Mouse (Mus musculus): Measurements from ENCODE around the gene Cabp7. TPM values are rescaled to one million over a fixed set of nuclear protein-coding genes. Genes with fewer than 3 reads are reported as not detected.
"Not testable (repeated sequence)": the region's sequence is repeated elsewhere in the genome, so short reads cannot be mapped to it uniquely, and the experiment has no call there.

Cabp7 gene
- polyA plus RNA-seq, 1 experiment from 2014 or later, result 0.07 TPM

GRCm38 (mm10) chr11:4720393-4720792 lies 26.2 kb downstream of the Cabp7 start:
- Histone ChIP-seq H3K9ac (ENCODE audit: low read depth, low read length) (no peak overlapping the region), H3K4me1 (ENCODE audit: control insufficient read depth, insufficient read depth, low read length) (peaks cover 14% of the 10 kb centered on the region; the same call in 1 of the 2 replicates), H3K27ac (ENCODE audit: low read length) (no peak overlapping the region), H3K27me3 (replicated peaks; ENCODE audit: control insufficient read depth, insufficient read depth, low read length) (no peaks in the 10 kb centered on the region), H3K36me3 (ENCODE audit: control insufficient read depth, insufficient read depth, low read length) (0 out of 2 replicates have a peak, but pooled peaks cover 4% of the 10 kb centered on the region), H3K9me3 (ENCODE audit: control insufficient read depth, low read length) (no peaks in the 10 kb centered on the region), H3K4me3 (ENCODE audit: low read length) (no peak overlapping the region), H3K4me2 (ENCODE audit: low read depth, low read length) (no peak overlapping the region)
- ATAC-seq, result no peak
- 69% methylated on average over 11 of the region's 11 CpGs for WGBS

DNA sequence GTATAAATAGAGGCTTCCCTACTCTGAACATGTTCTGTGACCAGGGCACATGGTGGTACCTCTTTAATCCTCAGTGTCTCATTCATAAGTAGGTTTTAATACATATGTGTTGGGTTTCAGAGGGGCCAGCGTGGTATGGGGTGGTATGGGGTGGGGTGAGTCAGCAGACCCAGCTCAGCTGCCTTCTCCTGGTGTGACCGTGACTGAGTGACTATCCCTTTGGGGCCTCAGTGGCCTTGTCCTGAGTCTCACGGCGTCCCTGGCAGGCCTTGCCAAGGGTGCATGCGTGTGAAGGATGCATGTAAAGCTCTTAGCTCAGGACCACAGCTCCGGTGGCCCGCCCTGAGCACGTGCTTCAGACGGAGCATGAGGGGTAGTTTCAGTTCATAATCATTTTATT lies 26.6 kb downstream of the Cabp7 start:
- Histone ChIP-seq H3K36me3 (ENCODE audit: control insufficient read depth, insufficient read depth, low read length) (0 out of 2 replicates have a peak, but pooled peaks cover 4% of the 10 kb centered on the region), H3K4me3 (ENCODE audit: low read length) (no peak overlapping the region), H3K27ac (ENCODE audit: low read length) (no peak overlapping the region), H3K4me1 (ENCODE audit: control insufficient read depth, insufficient read depth, low read length) (peaks cover 14% of the 10 kb centered on the region; the same call in 1 of the 2 replicates), H3K9ac (ENCODE audit: low read depth, low read length) (no peak overlapping the region), H3K27me3 (replicated peaks; ENCODE audit: control insufficient read depth, insufficient read depth, low read length) (no peaks in the 10 kb centered on the region), H3K9me3 (ENCODE audit: control insufficient read depth, low read length) (no peaks in the 10 kb centered on the region), H3K4me2 (ENCODE audit: low read depth, low read length) (no peak overlapping the region)
- no peak for ATAC-seq
- WGBS, result 90% methylated on average over 9 of the region's 9 CpGs

DNA sequence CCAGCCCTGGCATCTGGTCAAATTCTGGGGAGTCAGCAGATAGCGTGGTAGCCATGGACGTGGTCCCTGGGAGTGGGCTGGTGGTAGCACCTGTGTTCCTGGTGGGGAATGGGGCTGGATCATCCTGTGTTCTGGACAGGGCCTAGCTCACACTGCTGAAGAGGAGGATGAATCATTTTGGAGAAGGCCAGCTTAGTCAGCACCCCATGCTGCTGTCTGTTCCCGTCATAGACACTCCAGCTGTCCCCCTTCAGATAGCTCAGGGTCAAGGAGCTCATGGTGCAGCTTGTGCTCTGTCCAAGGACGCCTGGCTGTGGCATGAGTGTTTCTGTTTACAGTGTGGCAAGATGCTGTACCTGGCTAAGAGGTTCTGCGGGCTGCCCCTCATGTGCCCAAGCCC lies 28.0 kb downstream of the Cabp7 start:
- Histone ChIP-seq H3K27ac (ENCODE audit: low read length) (no peak overlapping the region), H3K9me3 (ENCODE audit: control insufficient read depth, low read length) (no peaks in the 10 kb centered on the region), H3K27me3 (replicated peaks; ENCODE audit: control insufficient read depth, insufficient read depth, low read length) (no peaks in the 10 kb centered on the region), H3K9ac (ENCODE audit: low read depth, low read length) (no peak overlapping the region), H3K36me3 (ENCODE audit: control insufficient read depth, insufficient read depth, low read length) (0 out of 2 replicates have a peak, but pooled peaks cover 4% of the 10 kb centered on the region), H3K4me2 (ENCODE audit: low read depth, low read length) (no peak overlapping the region), H3K4me3 (ENCODE audit: low read length) (no peak overlapping the region), H3K4me1 (ENCODE audit: control insufficient read depth, insufficient read depth, low read length) (peaks cover 14% of the 10 kb centered on the region; the same call in 1 of the 2 replicates)
- WGBS, result 67% methylated on average over 5 of the region's 5 CpGs
- no peak for ATAC-seq

- Histone ChIP-seq H3K4me3 (ENCODE audit: low read length) (no peak overlapping the region), H3K27ac (ENCODE audit: low read length) (no peak overlapping the region), H3K27me3 (replicated peaks; ENCODE audit: control insufficient read depth, insufficient read depth, low read length) (no peaks in the 10 kb centered on the region), H3K9me3 (ENCODE audit: control insufficient read depth, low read length) (no peaks in the 10 kb centered on the region), H3K4me2 (ENCODE audit: low read depth, low read length) (no peak overlapping the region), H3K36me3 (ENCODE audit: control insufficient read depth, insufficient read depth, low read length) (no peaks in the 10 kb centered on the region), H3K4me1 (ENCODE audit: control insufficient read depth, insufficient read depth, low read length) (peaks cover 6% of the 10 kb centered on the region; the same call in 1 of the 2 replicates), H3K9ac (ENCODE audit: low read depth, low read length) (no peak overlapping the region)
- no peak for ATAC-seq
- WGBS, result 84% methylated on average over 5 of the region's 5 CpGs
These were observed 29.9 kb downstream of the Cabp7 start for GRCm38 (mm10) chr11:4716530-4717236.

DNA sequence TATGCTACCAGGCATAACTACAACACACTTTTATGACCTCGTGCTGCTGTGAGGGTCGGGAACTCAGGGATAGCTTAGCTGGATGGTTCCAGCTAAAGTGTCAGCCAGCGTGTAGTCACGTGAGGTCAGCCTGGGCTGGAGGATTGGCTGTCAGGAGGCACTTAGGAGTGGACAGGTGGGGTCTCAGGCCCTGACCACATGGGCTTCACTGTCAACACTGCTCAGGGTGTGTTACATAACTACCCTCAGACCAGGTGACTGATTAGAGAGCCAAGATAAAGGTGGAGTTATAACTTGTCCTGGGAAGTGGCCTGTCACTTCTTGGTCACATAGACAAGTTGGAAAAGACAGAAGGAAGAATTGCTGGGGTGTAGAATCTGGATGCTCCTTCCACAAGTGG lies 31.0 kb downstream of the Cabp7 start:
- Histone ChIP-seq H3K27me3 (replicated peaks; ENCODE audit: control insufficient read depth, insufficient read depth, low read length) (no peaks in the 10 kb centered on the region), H3K4me3 (ENCODE audit: low read length) (no peak overlapping the region), H3K4me2 (ENCODE audit: low read depth, low read length) (no peak overlapping the region), H3K9ac (ENCODE audit: low read depth, low read length) (no peak overlapping the region), H3K4me1 (ENCODE audit: control insufficient read depth, insufficient read depth, low read length) (no peaks in the 10 kb centered on the region), H3K27ac (ENCODE audit: low read length) (0 out of 2 replicates have a peak overlapping the region, but pooled peaks have one; percentile 8), H3K9me3 (ENCODE audit: control insufficient read depth, low read length) (no peaks in the 10 kb centered on the region), H3K36me3 (ENCODE audit: control insufficient read depth, insufficient read depth, low read length) (no peaks in the 10 kb centered on the region)
- ATAC-seq, result peak; percentile 66
- 67% methylated on average over 4 of the region's 4 CpGs for WGBS

GRCm38 (mm10) chr11:4714727-4715126 lies 31.9 kb downstream of the Cabp7 start:
- H3K27ac ChIP-seq (ENCODE audit: low read length), result no peak overlapping the region
- no peaks in the 10 kb centered on the region for H3K4me1 ChIP-seq (ENCODE audit: control insufficient read depth, insufficient read depth, low read length)
- WGBS, result 81% methylated on average over 4 of the region's 4 CpGs
- H3K36me3 ChIP-seq (ENCODE audit: control insufficient read depth, insufficient read depth, low read length), result no peaks in the 10 kb centered on the region
- H3K27me3 ChIP-seq (replicated peaks; ENCODE audit: control insufficient read depth, insufficient read depth, low read length), result no peaks in the 10 kb centered on the region
- no peak overlapping the region for H3K4me2 ChIP-seq (ENCODE audit: low read depth, low read length)
- no peak overlapping the region for H3K4me3 ChIP-seq (ENCODE audit: low read length)
- ATAC-seq, result no peak
- no peak overlapping the region for H3K9ac ChIP-seq (ENCODE audit: low read depth, low read length)
- H3K9me3 ChIP-seq (ENCODE audit: control insufficient read depth, low read length), result no peaks in the 10 kb centered on the region

DNA sequence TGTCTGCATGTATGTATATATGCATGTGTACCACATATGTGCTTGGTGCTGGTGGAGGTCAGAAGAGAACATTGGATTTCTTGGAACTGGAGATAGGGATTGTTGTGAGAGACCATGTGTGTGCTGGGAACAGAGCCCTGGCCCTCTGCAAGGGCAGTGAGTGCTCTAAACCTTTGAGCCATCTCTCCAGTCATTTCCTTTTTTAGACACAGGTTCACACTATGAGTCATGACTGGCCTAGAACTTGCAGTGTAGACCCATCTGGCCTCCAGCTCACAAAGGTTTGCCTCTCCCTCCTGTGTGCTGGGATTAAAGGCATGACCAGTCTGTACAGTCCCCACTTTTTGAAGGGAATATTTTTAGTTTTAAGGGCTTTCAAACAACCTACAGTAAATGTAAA lies 33.8 kb downstream of the Cabp7 start:
- no peak for ATAC-seq
- Histone ChIP-seq H3K4me1 (ENCODE audit: control insufficient read depth, insufficient read depth, low read length) (no peaks in the 10 kb centered on the region), H3K27ac (ENCODE audit: low read length) (no peak overlapping the region), H3K4me2 (ENCODE audit: low read depth, low read length) (no peak overlapping the region), H3K9me3 (ENCODE audit: control insufficient read depth, low read length) (no peaks in the 10 kb centered on the region), H3K9ac (ENCODE audit: low read depth, low read length) (no peak overlapping the region), H3K27me3 (replicated peaks; ENCODE audit: control insufficient read depth, insufficient read depth, low read length) (no peaks in the 10 kb centered on the region), H3K36me3 (ENCODE audit: control insufficient read depth, insufficient read depth, low read length) (no peaks in the 10 kb centered on the region), H3K4me3 (ENCODE audit: low read length) (no peak overlapping the region)

DNA sequence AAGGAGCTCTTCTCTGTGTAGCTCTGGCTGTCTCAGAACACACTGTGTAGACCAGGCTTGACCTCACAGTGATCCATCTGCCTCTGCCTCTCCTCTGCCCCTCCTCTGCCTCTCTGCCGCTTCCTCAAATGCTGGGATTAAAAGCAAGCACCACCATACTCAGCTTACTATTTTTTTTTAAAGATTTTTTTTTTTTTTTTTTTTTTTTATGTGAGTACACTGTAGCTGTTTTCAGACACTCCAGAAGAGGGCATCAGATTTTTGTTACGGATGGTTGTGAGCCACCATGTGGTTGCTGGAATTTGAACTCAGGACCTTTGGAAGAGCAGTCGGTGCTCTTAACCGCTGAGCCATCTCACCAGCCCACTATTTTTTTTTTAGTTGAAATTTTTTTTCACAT lies 36.4 kb downstream of the Cabp7 start:
- H3K9me3 ChIP-seq (ENCODE audit: control insufficient read depth, low read length); H3K4me3 ChIP-seq (ENCODE audit: low read length); H3K36me3 ChIP-seq (ENCODE audit: control insufficient read depth, insufficient read depth, low read length); H3K4me2 ChIP-seq (ENCODE audit: low read depth, low read length); ATAC-seq; H3K27me3 ChIP-seq (replicated peaks; ENCODE audit: control insufficient read depth, insufficient read depth, low read length); H3K4me1 ChIP-seq (ENCODE audit: control insufficient read depth, insufficient read depth, low read length); H3K27ac ChIP-seq (ENCODE audit: low read length); H3K9ac ChIP-seq (ENCODE audit: low read depth, low read length): not testable (repeated sequence)
- WGBS, result 90% methylated on average over 4 of the region's 4 CpGs

GRCm38 (mm10) chr11:4705178-4705577 lies 41.4 kb downstream of the Cabp7 start:
- H3K9me3 ChIP-seq (ENCODE audit: control insufficient read depth, low read length), result no peaks in the 10 kb centered on the region
- peak overlapping the region; percentile 69 for H3K9ac ChIP-seq (ENCODE audit: low read depth, low read length)
- H3K4me3 ChIP-seq (ENCODE audit: low read length), result peak overlapping the region; percentile 86
- H3K27ac ChIP-seq (ENCODE audit: low read length), result no peak overlapping the region
- no peaks in the 10 kb centered on the region for H3K27me3 ChIP-seq (replicated peaks; ENCODE audit: control insufficient read depth, insufficient read depth, low read length)
- peak overlapping the region; percentile 46 for H3K4me2 ChIP-seq (ENCODE audit: low read depth, low read length)
- 8% methylated on average over 4 of the region's 4 CpGs for WGBS
- no peak for ATAC-seq
- H3K4me1 ChIP-seq (ENCODE audit: control insufficient read depth, insufficient read depth, low read length), result peaks cover 12% of the 10 kb centered on the region
- peaks cover 5% of the 10 kb centered on the region; the same call in 1 of the 2 replicates for H3K36me3 ChIP-seq (ENCODE audit: control insufficient read depth, insufficient read depth, low read length)
